Mouse (Mus musculus) lung, embryonic 15.5 days (tissue): ENCODE measurements around the gene Cenpu. TPM values are rescaled to one million over a fixed set of nuclear protein-coding genes. Genes with fewer than 3 reads are reported as not detected.

Experiments used
- ATAC-seq: fragments of 200-750 bp; cut with Nextera tagmentation; 2 replicates; pipeline ENCODE4 v1.8.0; 2017; ENCODE audit warnings: moderate number of reproducible peaks, borderline replicate concordance; ENCODE audit not compliant: low FRiP score, low TSS enrichment; ENCODE audit errors: extremely low read depth
- H3K27ac ChIP-seq: fragments of 300-500 bp; sonication (generic); 2 replicates; pipeline ENCODE4 v1.5.1; 2015; ENCODE audit warnings: moderate library complexity, mild to moderate bottlenecking, inconsistent platforms
- H3K27me3 ChIP-seq: fragments of 300-500 bp; sonication (generic); 2 replicates; pipeline ENCODE4 v1.6.1; 2015; ENCODE audit warnings: inconsistent platforms
- H3K36me3 ChIP-seq: fragments of 300-500 bp; sonication (generic); 2 replicates; pipeline ENCODE4 v1.6.1; 2015; ENCODE audit warnings: inconsistent platforms
- H3K4me1 ChIP-seq: fragments of 300-500 bp; sonication (generic); 2 replicates; pipeline ENCODE4 v1.6.1; 2015; ENCODE audit warnings: inconsistent platforms
- H3K4me2 ChIP-seq: fragments of 300-500 bp; sonication (generic); 2 replicates; pipeline ENCODE4 v1.6.1; 2015; ENCODE audit warnings: inconsistent platforms, mild to moderate bottlenecking, moderate library complexity
- H3K4me3 ChIP-seq: fragments of 300-500 bp; sonication (generic); 2 replicates; pipeline ENCODE4 v1.5.1; 2015; ENCODE audit warnings: mild to moderate bottlenecking, inconsistent platforms
- H3K9ac ChIP-seq: fragments of 300-500 bp; sonication (generic); 2 replicates; pipeline ENCODE4 v1.6.1; 2015; ENCODE audit warnings: inconsistent platforms
- H3K9me3 ChIP-seq: fragments of 300-500 bp; sonication (generic); 2 replicates; pipeline ENCODE4 v1.6.1; 2016; ENCODE audit warnings: inconsistent platforms
- WGBS: fragments of 180-500 bp; shearing (Covaris S2); methylation state at CpG from one replicate; pipeline ENCODE4 v1.1.7; 2015; 5-methylcytosine and 5-hydroxymethylcytosine counted together
- polyA plus RNA-seq: library from polyadenylated mRNA; unstranded; fragments of >200 nt; fragmentation: Nextera tagmentation; extraction: Ambion mirVana; gene quantifications from 2 replicates; pipeline ENCODE4 v1.2.1, GENCODE M21; 2015

Gene Cenpu
- 19.2 TPM in 2 replicates for polyA plus RNA-seq

- H3K4me1 ChIP-seq = peaks cover 14% of the 10 kb centered on the region
- under 1% methylated on average over 50 of the region's 50 CpGs for WGBS
These were observed at the start of gene Cenpu for GRCm38 (mm10) chr8:46551615-46552440. Gene Cenpu (plus strand): TSS chr8:46552028.

GRCm38 (mm10) chr8:46502333-46503071 is 49.3 kb upstream of the Cenpu start:
- H3K9me3 ChIP-seq = no peaks in the 10 kb centered on the region
- H3K4me3 ChIP-seq = peak overlapping the region; percentile 27
- no peak overlapping the region for H3K27ac ChIP-seq
- no peak overlapping the region for H3K9ac ChIP-seq
- H3K4me1 ChIP-seq = peaks cover 30% of the 10 kb centered on the region
- no peaks in the 10 kb centered on the region for H3K36me3 ChIP-seq
- H3K27me3 ChIP-seq = peaks cover 3% of the 10 kb centered on the region; the same call in 1 of the 2 replicates
- peak overlapping the region; percentile 49 for H3K4me2 ChIP-seq
- ATAC-seq = peak; percentile 47; the same call in 1 of the 2 replicates
- WGBS = 16% methylated on average over 19 of the region's 19 CpGs

More at GRCm38 (mm10) chr8:46551615-46552440, at the start of gene Cenpu:
- Histone ChIP-seq H3K36me3 (0 out of 2 replicates have a peak, but pooled peaks cover 7% of the 10 kb centered on the region), H3K4me3 (peak within 1 kb of the TSS; percentile 68), H3K9ac (peak within 1 kb of the TSS; percentile 58), H3K27ac (peak within 1 kb of the TSS; percentile 79), H3K27me3 (no peaks in the 10 kb centered on the region), H3K9me3 (no peaks in the 10 kb centered on the region), H3K4me2 (peak within 1 kb of the TSS; percentile 76)
- ATAC-seq = peak; percentile 98

GRCm38 (mm10) chr8:46503072-46503695 is 48.6 kb upstream of the Cenpu start:
- no peaks in the 10 kb centered on the region for H3K9me3 ChIP-seq
- H3K4me2 ChIP-seq = peak overlapping the region; percentile 49
- H3K27ac ChIP-seq = no peak overlapping the region
- H3K4me3 ChIP-seq = peak overlapping the region; percentile 27
- peak; percentile 51; the same call in 1 of the 2 replicates for ATAC-seq
- H3K36me3 ChIP-seq = no peaks in the 10 kb centered on the region
- H3K27me3 ChIP-seq = peaks cover 3% of the 10 kb centered on the region; the same call in 1 of the 2 replicates
- peaks cover 30% of the 10 kb centered on the region for H3K4me1 ChIP-seq
- WGBS = 55% methylated on average over 12 of the region's 12 CpGs
- no peak overlapping the region for H3K9ac ChIP-seq

- 63% methylated on average over 3 of the region's 3 CpGs for WGBS
- H3K36me3 ChIP-seq = no peaks in the 10 kb centered on the region
- no peak overlapping the region for H3K27ac ChIP-seq
- ATAC-seq = no peak
- H3K4me1 ChIP-seq = peaks cover 29% of the 10 kb centered on the region
- H3K4me3 ChIP-seq = no peak overlapping the region
- no peak overlapping the region for H3K4me2 ChIP-seq
- peaks cover 3% of the 10 kb centered on the region; the same call in 1 of the 2 replicates for H3K27me3 ChIP-seq
- no peaks in the 10 kb centered on the region for H3K9me3 ChIP-seq
- no peak overlapping the region for H3K9ac ChIP-seq
These were observed 47.6 kb upstream of the Cenpu start for GRCm38 (mm10) chr8:46504196-46504595.

GRCm38 (mm10) chr8:46508488-46509395 is 43.1 kb upstream of the Cenpu start:
- H3K27me3 ChIP-seq = no peaks in the 10 kb centered on the region
- 75% methylated on average over 14 of the region's 14 CpGs for WGBS
- no peak overlapping the region for H3K4me3 ChIP-seq
- H3K27ac ChIP-seq = peak overlapping the region; percentile 26; the same call in 1 of the 2 replicates
- H3K4me1 ChIP-seq = peaks cover 9% of the 10 kb centered on the region
- no peaks in the 10 kb centered on the region for H3K9me3 ChIP-seq
- no peak overlapping the region for H3K4me2 ChIP-seq
- H3K9ac ChIP-seq = no peak overlapping the region
- peaks cover 2% of the 10 kb centered on the region; the same call in 1 of the 2 replicates for H3K36me3 ChIP-seq
- no peak for ATAC-seq

- H3K36me3 ChIP-seq = peaks cover 4% of the 10 kb centered on the region; the same call in 1 of the 2 replicates
- no peaks in the 10 kb centered on the region for H3K27me3 ChIP-seq
- no peak overlapping the region for H3K27ac ChIP-seq
- 82% methylated on average over 3 of the region's 3 CpGs for WGBS
- H3K4me3 ChIP-seq = no peak overlapping the region
- no peaks in the 10 kb centered on the region for H3K9me3 ChIP-seq
- H3K4me1 ChIP-seq = peaks cover 6% of the 10 kb centered on the region; the same call in 1 of the 2 replicates
- no peak overlapping the region for H3K9ac ChIP-seq
- no peak for ATAC-seq
- H3K4me2 ChIP-seq = no peak overlapping the region
These were observed 42.4 kb upstream of the Cenpu start for GRCm38 (mm10) chr8:46509474-46509873.

- H3K9ac ChIP-seq = no peak overlapping the region
- H3K27ac ChIP-seq = no peak overlapping the region
- H3K4me3 ChIP-seq = no peak overlapping the region
- H3K4me1 ChIP-seq = no peaks in the 10 kb centered on the region
- peaks cover 4% of the 10 kb centered on the region; the same call in 1 of the 2 replicates for H3K36me3 ChIP-seq
- no peak for ATAC-seq
- H3K27me3 ChIP-seq = no peaks in the 10 kb centered on the region
- 84% methylated on average over 9 of the region's 9 CpGs for WGBS
- H3K9me3 ChIP-seq = no peaks in the 10 kb centered on the region
- H3K4me2 ChIP-seq = no peak overlapping the region
These were observed 40.5 kb upstream of the Cenpu start for GRCm38 (mm10) chr8:46511336-46511735.

- peak; percentile 42; the same call in 1 of the 2 replicates for ATAC-seq
- Histone ChIP-seq H3K36me3 (peaks cover 4% of the 10 kb centered on the region; the same call in 1 of the 2 replicates), H3K9ac (no peak overlapping the region), H3K4me3 (no peak overlapping the region), H3K4me1 (no peaks in the 10 kb centered on the region), H3K27me3 (no peaks in the 10 kb centered on the region), H3K27ac (no peak overlapping the region), H3K4me2 (no peak overlapping the region), H3K9me3 (no peaks in the 10 kb centered on the region)
- 37% methylated on average over 8 of the region's 8 CpGs for WGBS
These were observed 39.3 kb upstream of the Cenpu start for GRCm38 (mm10) chr8:46512538-46512937.

GRCm38 (mm10) chr8:46514027-46514426 is 37.8 kb upstream of the Cenpu start:
- ATAC-seq = no peak
- H3K36me3 ChIP-seq = peaks cover 4% of the 10 kb centered on the region; the same call in 1 of the 2 replicates

GRCm38 (mm10) chr8:46520667-46521066 is 31.2 kb upstream of the Cenpu start:
- Histone ChIP-seq H3K27me3 (no peaks in the 10 kb centered on the region), H3K36me3 (no peaks in the 10 kb centered on the region), H3K27ac (no peak overlapping the region), H3K4me3 (no peak overlapping the region), H3K4me2 (no peak overlapping the region), H3K4me1 (no peaks in the 10 kb centered on the region), H3K9ac (no peak overlapping the region), H3K9me3 (no peaks in the 10 kb centered on the region)
- ATAC-seq = no peak
- 85% methylated on average over 6 of the region's 6 CpGs for WGBS

More at GRCm38 (mm10) chr8:46514027-46514426, 37.8 kb upstream of the Cenpu start:
- Histone ChIP-seq H3K27me3 (no peaks in the 10 kb centered on the region), H3K4me1 (no peaks in the 10 kb centered on the region), H3K27ac (no peak overlapping the region), H3K4me2 (no peak overlapping the region), H3K9ac (no peak overlapping the region), H3K9me3 (no peaks in the 10 kb centered on the region), H3K4me3 (no peak overlapping the region)
- WGBS = 50% methylated on average over 1 of the region's 1 CpGs
